Mouse (Mus musculus) cerebellum, adult 9-11 months (tissue): ENCODE data around the gene Ptms.

Source experiments
- DNase-seq: peaks from one replicate; pipeline ENCODE4 v3.0.0; 2022

Gene Ptms

DNA sequence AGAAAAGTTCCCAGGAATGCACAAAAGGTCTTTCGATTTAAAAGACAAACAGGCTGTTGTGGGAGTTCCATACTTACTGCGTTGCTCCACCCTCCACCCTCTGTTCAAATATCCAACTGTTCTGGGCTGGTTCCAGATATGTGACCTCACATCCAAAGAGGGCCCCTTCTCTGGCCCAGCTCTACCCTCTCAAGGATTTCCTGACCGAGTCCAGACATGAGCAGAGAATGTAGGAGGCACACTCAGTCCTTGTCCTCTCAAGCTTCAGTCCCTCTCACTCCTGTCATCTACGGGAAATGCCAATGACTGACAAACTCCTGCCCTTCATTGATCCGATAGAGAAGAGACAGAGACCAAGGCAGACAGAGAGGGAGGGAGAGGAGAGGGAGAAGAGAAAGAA lies 6.0 kb upstream of the Ptms start:
- peak; percentile 22 for DNase-seq

DNA sequence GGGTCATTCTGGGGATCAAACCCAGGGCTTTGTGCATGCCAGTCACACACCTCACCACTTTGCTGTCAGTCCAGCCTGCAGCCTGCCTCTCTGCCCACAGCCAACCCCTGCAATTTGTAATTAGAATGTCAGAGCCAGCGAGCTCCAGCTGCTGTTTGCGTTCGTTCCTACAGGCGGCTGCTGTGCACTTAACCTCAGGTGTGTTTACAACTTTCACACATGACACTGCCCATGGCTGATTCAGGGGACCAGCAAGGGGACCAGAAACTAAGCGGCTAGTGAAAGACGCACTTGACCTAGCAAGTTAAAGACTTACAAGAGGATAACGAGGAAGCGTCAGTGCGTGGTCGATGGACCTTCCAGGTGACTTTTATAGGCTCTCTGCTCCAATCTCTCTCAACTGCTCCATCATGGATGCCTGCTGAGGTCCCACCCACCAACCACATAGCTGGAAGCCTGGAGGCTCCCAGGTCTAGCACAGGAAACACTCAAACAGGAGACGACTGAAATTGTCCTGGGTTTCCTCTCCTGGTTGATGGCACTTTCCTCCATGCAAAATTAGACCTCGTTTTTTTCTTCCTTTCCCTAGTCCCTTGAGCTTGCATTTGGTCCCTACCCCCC lies 5.4 kb upstream of the Ptms start:
- DNase-seq: peak; percentile 18

DNA sequence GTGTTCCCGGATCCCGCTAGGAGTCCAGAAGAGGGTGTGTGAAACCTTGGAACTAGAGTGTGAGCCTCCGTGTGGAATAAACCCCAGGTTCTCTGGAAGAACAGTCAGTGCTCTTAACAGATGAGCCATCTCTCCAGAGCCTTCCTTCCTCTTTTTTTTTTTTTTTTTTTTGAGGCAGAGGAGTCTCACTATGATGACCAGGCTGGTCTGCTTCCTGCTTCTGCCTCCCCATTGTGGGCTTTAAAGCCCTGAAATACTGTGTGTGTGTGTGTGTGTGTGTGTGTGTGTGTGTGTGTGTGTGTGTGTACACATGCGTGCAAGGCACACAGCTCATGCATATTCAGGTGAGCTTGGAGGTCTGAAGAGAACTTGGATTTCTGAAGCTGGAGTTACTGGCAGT lies 1.6 kb upstream of the Ptms start:
- DNase-seq: peak; percentile 38

DNA sequence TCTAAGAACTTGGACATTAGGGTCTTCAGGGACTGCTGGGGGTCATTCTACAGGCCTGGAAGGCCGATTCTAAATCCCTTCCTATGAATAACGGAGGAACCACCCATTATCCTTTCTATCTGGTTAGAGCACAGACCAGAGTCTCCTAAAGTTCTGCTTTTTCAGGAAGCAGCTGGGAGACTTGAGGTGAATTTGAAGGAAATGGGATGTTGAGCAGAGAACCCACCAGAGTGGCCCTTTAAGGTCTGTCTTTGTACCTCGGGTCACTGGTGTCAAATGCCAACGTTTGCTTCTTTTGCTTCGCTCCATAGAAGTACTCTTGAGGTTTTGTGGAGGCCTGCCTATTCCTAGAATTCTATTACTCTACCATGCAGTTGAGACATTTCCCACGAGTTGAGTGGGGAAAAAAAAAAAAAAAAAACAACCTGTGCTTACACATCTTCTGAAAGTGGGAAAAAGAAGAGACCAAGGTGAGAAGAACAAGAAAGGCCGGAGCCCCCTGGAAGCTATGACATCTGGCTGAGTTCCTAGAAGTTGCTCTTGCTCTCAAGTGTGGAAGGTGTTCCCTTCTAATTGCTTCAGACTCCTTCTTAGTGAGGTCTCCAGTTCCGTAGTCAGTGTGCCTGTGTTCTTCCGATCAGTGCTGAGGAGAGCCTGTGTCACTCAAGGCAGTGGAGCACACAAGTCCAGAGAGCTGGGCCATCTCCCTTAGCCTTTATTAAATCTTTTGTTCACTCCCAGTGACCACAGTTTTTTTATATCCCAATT lies 599 bp upstream of the Ptms start:
- DNase-seq: peak; percentile 60

DNA sequence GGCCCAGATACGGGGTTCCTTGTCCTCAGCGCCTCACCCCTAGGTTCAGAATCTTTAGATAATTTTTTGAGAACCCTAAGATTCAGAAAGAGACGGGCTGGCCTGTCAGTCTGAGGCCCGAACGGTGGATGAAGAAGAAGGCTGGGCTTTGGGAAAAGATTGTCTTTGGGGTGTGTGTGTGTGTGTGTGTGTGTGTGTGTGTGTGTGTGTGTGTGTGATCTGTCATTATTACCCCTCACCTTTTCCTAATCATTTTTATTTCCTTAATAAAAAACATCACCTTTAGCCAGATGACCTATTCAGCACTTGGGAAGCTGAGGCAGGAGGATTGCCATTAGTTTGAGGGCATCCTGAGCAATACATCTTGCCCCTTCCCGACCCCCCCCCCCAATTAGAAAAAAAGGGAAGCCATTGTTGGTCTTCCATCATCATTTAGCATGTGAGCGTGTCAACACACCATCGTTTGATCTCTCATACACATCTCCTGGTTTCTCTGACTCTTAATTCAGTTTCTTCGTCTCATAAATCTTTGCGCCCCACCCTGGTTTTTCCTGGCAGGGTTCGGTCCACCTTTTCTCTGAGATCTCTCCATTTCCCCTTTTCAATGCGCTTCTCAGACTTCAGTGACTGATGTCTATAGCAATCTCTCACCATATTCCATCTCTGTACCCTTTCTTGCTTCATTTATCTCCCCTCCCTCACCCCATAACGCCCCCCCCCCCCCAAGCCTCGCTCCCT lies 844 bp downstream of the Ptms start:
- DNase-seq: peak; percentile 46

DNA sequence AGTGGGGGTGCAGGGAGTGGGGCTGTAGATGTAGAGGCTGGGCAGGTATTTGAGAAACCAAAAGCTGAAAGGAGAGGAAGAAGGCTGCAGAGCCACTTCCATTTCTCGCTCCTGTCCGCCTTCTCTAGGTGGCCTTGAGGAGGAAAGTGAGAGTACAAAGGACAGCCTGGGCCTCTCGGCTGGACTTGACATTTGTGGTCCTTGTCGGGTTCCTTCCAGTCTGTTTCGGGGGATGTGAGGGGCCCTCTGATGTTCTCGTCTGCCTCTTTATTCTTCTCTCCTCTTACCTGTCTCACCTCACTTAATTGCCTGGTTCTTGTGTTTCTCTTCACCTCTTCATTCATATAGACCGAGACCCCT lies 1.6 kb downstream of the Ptms start:
- DNase-seq: no peak

DNA sequence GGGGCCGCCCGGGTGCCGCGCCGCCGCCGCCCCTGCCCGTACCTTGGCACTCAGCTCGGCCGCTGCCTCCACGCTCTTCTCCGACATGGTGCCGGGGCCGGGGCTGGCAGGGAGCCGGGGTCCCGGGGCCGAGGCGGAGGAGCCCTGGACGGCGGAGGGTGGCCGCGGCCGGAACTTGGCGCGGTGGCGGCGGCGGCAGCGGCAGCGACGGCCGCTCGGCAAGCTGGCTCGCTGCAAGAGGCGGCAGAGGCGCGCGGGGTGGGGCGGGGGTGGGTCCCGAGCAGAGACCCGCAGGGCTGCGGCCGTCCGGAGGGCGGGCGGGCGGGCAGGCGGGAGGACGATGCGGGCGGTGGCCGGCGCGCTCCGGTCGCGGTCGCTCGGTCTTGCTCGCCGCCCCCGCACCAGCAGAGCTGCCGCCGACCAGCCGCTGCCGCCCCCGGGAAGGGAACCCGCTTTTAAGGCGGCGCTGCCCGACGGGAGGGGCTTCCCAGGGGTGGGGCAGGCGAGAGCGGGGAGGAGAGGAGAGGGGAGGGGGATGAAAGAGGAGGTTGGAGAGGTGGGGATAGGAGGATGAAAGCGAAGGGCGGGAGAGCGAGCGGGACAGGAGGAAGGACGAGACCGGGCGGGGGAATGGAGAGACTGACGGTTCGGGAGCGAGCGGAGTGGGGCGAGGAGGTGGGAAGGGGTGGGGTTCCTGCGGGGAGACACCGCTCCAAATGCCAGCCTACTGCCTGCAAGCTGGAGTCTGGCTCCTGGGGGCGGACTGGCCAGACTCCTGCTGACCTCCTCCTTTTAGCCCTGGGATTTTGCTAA lies 2.2 kb downstream of the Ptms start:
- peak; percentile 99 for DNase-seq

DNA sequence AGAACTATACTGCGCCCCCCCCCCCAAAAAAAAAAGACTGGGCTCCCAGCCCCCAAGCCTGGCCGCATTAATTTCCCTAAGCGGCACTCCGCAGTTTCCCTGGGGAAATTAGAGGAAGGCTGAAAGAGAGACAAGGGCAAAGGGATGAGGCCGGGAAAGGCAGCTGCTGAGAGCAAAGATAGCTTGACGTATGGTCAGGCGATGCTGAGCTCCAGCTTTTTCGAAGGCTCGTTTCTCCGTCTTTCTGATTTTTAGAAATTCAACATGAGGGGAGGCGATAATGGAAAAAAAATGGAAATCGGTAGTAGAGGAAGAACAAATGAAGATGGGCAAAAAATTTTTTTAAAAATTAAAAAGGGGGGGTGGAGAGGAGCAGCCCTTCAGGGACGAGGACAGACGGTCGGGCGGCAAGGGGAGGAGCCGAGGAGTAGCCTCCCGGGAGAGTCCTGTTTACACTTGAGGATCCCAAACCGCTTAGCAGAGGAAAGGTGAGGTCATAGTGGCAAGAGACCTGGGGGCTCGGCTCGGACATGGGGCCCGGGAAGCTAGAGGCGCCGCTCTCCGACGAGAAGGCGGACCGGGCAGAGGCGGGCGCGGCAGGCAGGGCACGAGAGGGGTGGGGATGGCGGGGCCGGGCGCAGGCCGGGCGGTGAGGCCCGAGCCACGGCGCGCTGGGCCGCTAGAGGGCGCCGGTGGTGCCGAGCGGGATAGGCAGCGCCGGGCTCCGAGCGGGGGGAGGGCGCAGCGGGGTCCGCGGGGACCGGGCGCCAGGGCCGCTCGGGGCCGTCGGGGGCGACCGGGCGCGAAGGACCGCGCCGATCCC lies 3.0 kb downstream of the Ptms start:
- peak; percentile 92 for DNase-seq

DNA sequence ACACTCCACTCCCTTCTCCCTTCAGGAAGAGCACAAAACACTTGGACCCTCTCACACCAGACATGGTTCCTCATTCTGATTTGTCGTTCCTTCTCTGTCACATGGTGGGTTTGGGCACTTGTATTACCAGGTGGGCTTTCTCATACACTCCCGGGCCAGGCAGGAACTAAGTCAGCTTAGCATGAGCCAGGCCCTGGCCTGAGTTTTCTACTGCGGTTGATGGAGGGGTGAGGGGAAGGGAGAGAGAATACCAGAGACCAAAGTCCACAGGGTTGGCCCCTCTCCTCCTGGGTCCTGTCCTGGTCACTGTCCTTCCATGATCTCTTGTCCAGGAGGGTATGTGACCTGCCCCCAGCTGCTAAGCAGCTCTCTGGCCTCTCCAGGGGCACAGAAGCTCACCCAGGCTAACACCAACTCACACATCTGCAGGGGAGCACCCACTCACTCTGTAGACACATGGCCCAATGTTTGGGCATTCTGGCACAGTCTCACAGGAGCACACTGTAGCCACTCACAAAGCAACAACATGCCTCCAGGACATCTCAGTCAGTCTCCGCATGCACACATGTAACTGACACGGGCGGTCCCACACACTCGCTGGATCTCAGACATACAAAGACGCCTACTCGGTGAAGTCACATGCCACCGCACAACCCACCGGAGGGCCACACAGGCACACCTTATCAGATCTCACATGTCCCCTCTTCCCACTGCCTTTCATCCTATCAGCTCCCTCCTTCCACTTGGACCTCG lies 3.8 kb downstream of the Ptms start:
- DNase-seq: peak; percentile 75

DNA sequence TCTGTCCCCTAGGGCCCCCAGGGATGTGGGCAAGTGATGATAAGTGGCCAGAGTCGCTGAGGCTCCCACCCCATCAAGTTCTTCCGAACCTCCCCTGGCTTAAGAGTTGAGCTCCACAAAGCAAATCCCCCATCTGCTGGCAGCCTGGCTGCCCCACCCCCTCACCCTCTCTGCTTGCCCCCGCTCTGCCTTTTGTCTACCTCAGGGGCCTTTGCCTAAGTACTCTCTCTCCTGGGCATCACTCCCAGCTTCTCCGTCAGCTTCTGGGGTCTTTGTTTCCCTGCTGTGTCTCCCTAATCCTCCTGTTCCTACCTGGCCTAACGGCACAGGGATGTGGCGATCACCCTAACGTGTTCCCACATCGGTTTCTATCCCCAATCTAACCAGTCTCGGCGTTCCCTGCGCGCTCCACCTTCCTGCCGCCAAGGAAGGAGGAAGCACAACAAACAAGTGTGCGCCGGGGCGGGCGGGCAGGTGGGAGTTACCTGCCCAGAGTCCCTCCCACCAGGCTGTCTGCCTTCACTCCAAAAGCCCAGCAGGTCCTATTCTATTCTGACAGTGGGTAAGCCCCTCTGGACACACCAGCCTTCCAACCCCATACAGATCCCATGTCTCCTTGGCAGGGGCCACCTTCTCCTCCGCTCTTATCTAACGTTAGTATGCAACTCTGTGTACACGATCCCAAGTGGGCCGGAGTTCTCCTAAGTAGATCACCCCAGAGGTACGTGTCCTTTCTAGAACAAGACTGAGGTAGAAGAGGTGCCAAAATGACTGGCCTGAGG lies 4.6 kb downstream of the Ptms start:
- DNase-seq: peak; percentile 70

DNA sequence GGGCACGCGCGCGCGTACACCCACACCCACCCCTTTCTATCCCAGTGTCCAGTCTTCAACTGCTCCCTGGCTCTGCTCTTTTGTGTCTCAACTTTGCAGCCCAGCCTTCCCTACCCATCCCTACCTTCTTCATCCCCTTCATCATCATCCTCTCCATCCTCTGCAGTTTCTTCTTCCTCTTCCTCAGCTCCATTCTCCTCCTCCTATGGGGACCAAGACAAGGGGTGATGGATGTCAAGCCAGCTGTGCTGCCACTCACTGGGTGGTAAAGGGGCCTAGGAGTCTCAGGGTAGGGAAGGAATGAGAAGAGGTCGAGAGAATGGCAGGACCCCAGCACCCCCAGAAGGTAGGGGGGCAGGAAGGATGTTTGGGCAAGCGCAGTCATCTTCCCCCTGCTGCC lies 5.4 kb downstream of the Ptms start:
- DNase-seq: peak; percentile 46

DNA sequence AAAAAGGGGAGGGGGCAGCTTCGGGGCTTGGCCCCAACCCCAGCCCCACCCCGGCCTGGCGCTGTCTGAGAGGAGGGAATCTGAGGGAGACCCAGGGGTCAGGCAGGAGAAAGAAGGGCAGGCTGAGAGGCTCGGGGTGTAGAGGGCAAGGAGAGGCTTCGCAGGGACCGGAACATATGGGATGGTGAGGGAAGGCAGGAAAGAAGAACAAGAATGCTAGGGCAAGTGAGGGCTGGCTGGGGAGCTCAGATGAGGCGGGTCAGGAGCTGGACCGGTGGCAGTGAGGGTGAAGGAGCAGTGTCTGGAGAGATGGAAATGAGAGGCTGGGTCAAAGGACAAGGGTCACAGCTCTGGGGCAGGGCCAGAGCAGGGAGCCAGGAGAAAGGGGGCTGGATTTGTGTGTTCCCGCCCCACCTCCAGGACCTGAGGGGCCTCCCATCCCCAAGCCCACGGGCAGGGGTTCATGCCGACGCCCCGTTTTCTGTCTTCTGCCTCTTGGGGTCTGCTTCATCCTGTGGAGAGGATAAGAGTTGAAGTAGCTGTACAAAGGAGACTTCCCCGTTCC lies 6.1 kb downstream of the Ptms start:
- peak; percentile 53 for DNase-seq

DNA sequence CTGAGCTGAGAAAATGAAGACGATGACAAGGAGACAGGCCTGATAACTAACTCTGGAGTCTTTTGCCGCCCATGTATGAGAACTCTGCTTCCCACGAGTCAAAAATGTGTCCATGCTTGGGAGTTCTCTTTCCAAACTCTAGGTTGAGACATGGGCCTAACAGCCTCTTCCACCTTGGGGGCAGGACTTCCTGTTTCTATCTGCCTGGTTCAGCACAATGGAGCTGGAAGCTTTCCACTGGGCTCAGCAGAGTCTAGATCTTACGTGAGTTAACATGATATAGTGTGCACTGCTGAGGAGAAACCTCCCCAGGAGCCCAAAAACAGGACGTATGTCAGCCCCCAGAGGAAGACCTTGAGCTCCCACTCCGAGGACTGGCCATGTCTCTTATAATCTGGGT lies 6.7 kb downstream of the Ptms start:
- DNase-seq: peak; percentile 50

DNA sequence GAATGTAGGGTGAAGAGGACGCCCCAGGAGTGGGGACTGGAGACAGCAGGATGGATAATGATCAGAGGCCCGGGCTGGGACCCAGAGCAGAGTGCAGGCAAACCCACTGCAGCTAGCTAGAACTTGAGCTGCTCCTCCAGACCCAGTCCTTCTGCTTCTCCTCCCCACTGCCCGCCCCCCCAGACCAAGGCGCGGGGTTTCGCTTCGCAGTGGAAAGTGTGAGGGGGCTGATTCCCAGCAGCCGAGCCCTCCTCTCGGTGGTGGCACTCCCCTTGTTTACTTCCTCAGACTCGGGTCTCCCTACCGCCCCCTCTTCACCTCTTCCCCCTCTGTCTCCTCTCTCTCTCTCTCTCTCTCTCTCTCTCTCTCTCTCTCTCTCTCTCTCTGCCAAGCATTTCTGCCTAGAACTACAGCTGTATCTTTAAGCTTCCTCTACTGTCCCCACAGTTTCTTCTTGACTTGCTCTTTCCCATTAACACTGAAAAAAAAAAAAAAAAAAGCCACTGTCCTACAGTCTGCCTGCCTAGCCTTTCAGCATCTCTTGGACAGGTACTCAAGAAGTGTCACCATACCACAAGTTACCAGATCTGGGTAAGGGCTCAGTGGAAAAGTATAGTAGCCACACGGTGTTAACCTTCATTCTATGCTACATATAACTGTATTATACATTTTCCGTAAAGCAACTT lies 8.2 kb downstream of the Ptms start, which contains the start of gene Lag3:
TSS of gene Lag3 (minus strand) at position 173 of the 686 bp plus-strand sequence.
- peak; percentile 11 for DNase-seq

DNA sequence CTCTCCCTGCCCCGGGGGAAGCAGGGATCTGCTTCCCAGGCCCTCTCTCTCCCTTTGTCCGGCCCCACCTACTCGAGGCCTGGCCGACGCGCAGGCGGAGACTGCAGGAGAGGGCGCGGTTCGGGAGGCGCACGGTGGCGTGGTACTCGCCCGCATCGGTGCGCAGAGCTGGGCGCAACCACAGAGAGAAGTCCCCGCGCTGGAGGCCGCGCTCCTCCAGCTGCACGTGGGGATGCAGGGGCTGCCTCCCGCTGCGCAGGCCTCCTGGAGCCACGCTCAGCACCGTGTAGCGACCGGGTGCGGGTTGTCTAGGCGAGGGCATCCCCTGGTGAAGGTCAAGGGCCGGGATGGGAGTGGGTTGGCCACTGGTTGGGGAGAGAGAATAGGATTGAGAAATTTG lies 9.9 kb downstream of the Ptms start:
- DNase-seq: peak; percentile 45

DNA sequence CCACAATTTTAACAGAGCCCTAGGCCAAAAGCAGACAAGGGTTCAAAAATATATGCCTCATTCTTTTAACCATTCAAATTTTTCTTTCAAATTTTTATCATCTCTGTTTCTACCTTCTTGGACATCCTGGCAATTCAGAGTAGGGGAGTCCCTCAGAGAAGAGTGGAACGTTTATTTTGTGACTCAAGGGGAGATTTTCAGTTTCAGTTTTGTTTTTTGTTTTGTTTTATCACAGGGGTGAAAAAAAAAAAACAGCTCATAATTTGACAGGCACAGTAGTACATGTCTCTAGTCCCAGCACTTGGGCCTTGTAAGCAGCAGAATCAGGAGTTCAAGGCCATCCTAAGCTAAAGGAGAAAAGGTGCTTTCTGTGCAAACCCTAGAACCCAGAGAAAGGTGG lies 12.1 kb downstream of the Ptms start:
- DNase-seq: no peak

DNA sequence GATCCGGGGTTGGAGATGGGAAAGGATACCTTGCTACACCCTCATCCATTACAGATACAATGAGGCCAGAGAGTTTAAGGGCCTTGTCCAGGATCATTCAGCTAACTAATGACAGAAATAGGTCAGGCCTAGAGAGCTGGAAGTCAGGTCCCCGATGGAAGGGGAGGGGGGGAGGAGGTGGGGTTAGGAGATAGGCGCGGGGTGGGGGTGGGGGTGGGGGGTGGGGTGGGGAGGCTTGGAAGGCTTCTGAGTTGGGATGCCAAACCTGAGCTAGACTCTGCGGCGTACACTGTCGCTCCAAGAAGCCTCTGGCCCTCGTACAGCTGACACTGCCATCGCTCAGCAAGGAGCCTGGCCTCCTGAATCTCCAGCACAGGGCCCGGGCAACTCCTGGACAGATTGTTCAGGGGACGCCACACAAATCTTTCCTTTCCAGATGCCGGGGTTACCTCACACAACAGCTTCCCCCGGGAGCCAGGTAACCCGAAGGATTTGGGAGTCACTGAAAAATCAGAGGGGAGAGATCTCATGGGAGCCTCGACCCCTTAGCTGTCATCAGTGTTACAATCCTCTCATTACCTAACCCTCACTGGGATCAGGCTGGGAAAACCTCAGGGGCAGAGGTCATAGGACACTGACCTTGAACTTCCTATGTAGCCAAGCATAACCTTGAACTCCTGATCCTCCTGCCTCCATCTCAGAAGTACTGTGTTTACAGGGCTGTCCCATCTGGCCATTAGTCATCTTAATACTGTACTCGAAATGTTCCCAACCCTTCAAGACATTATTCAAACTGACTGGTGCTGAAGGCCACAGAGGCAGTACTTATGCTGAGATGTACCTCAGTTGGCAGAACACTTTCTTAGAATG lies 14.7 kb downstream of the Ptms start:
- peak; percentile 64 for DNase-seq

DNA sequence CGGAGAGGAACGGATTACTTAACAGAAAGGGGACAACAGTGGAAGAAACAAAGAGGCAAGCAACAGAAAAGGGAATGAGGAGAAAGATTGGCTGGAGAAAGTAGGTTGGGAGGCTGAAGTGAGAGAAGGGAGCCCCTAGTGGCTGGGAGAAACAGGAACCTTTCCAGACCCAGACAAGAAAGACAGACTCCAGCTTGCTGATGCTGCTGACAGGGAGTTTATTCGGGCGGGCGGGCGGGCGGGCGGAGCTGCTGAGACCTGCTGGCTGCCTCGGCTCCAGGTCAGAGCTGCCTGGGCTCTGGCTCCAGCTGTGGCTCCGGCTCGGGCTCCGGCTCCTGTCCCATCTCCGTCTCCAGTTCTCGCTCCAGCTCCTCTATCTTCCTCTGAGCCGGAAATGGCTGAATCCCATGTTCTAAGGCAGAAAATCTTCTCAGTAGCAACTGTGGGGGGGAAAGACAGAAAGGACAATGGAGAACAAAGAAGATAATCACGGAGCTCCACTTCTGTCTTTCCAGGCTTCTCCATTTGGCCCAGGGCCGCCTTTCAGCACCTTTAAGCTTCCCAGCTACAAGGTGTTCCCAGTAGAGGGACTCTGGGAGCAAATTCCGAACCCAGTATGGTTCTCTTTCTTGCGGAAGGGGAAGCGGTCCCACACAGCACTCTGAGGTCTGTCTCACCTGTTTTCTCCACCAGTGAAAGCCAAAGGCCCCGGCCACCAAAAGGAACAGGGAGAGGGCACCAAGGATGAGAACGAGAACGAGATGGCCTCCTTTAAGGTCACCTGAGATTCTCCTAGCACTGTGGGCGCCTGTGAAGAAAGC lies 15.5 kb downstream of the Ptms start:
- peak; percentile 89 for DNase-seq
